Mouse (Mus musculus): ENCODE measurements around the gene Rcc2. TPM values are rescaled to one million over a fixed set of nuclear protein-coding genes. Genes with fewer than 3 reads are reported as not detected.
A peak's percentile ranks its signal among the peaks of the same experiment; 100 is the strongest.

Rcc2 gene
- total and polyA plus RNA-seq, 3 experiments: 106 to 525 (median 205) TPM

- no peaks in the 10 kb centered on the region for H3K36me3 ChIP-seq (replicated peaks)
- H3K4me3 ChIP-seq (ENCODE audit: low read depth, low read length): peak overlapping the region; percentile 30; the same call in 1 of the 2 replicates
- no peak for TF ChIP-seq POLR2AphosphoS5 (IDR thresholded peaks at IDR 0.05; ENCODE audit: insufficient replicate concordance, low read depth, low read length)
- TF ChIP-seq TAL1 (conservative IDR thresholded peaks at IDR 0.05; ENCODE audit: low read depth, low read length): no peak
- TF ChIP-seq CTCF (IDR thresholded peaks at IDR 0.05; ENCODE audit: low read depth, low read length): no peak
- TF ChIP-seq GATA1 (IDR thresholded peaks at IDR 0.05; ENCODE audit: borderline replicate concordance, low read length): no peak
- no peak for TF ChIP-seq GATA2 (IDR thresholded peaks at IDR 0.05; ENCODE audit: borderline replicate concordance, low read depth, low read length)
- no peaks in the 10 kb centered on the region for H3K27me3 ChIP-seq (ENCODE audit: insufficient read depth, low read length)
- no peak for DNase-seq (ENCODE audit: low spot score)
- H3K9me3 ChIP-seq (replicated peaks): no peaks in the 10 kb centered on the region
- H3K4me1 ChIP-seq (ENCODE audit: insufficient read depth, low read depth, low read length): peaks cover 64% of the 10 kb centered on the region
- no peak; the same call in 1 of the 2 replicates for ATAC-seq (ENCODE audit: extremely low read depth, insufficient number of reproducible peaks, low FRiP score, poor library complexity, severe bottlenecking)
Observed at GRCm38 (mm10) chr4:140695675-140696585, 4.4 kb upstream of the Rcc2 start.

- H3K36me3 ChIP-seq (replicated peaks): peaks cover 18% of the 10 kb centered on the region
- H3K4me3 ChIP-seq (ENCODE audit: low read depth, low read length): peak overlapping the region; percentile 79
- peak; percentile 87 for DNase-seq (ENCODE audit: low spot score)
- ATAC-seq (ENCODE audit: extremely low read depth, insufficient number of reproducible peaks, low FRiP score, poor library complexity, severe bottlenecking): peak; percentile 74
- no peaks in the 10 kb centered on the region for H3K9me3 ChIP-seq (replicated peaks)
- peak; percentile 67; the same call in 1 of the 2 replicates for TF ChIP-seq POLR2AphosphoS5 (IDR thresholded peaks at IDR 0.05; ENCODE audit: insufficient replicate concordance, low read depth, low read length)
- no peak for TF ChIP-seq GATA1 (IDR thresholded peaks at IDR 0.05; ENCODE audit: borderline replicate concordance, low read length)
- TF ChIP-seq GATA2 (IDR thresholded peaks at IDR 0.05; ENCODE audit: borderline replicate concordance, low read depth, low read length): no peak
- no peak for TF ChIP-seq CTCF (IDR thresholded peaks at IDR 0.05; ENCODE audit: low read depth, low read length)
- TF ChIP-seq TAL1 (conservative IDR thresholded peaks at IDR 0.05; ENCODE audit: low read depth, low read length): no peak
- H3K27me3 ChIP-seq (ENCODE audit: insufficient read depth, low read length): no peaks in the 10 kb centered on the region
- H3K4me1 ChIP-seq (ENCODE audit: insufficient read depth, low read depth, low read length): peaks cover 62% of the 10 kb centered on the region
Observed at GRCm38 (mm10) chr4:140699441-140700127, 757 bp upstream of the Rcc2 start.

DNA sequence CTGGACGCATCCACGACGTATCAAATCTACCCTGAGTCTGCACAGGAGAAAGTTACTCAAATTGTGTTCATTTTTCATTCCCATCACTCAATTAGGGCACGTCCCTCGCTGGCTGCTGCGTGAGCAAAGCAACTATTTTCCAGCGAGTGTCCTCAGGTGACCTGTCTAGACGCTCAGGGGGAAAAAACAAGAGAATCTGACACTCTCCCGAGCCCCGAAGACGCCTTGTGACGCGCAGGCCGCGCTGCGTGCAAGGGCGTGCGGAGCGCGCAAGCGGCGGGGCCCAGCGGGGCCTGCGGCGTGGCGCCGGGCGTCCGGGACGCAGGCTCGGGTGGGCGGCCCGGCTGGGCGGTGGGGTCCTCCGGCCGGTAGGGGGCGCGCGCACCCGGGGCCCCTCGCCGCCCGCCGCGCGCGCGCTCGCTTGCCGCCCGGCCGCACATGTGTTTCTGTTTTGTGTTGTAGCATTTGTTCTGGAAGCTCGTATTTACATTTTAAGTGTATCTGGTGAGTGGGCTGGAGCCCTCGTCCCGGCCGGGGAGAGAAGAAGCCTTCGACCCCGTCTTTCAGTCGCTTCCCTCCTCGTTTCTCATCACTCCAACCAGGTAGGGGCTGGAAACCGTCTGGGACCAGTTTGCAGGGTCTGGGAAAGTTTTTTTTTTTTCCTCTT lies 841 bp downstream of the Rcc2 start:
- no peaks in the 10 kb centered on the region for H3K27me3 ChIP-seq (ENCODE audit: insufficient read depth, low read length)
- DNase-seq (ENCODE audit: low spot score) (peak; percentile 88), ATAC-seq (ENCODE audit: extremely low read depth, insufficient number of reproducible peaks, low FRiP score, poor library complexity, severe bottlenecking) (peak; percentile 26)
- H3K4me1 ChIP-seq (ENCODE audit: insufficient read depth, low read depth, low read length): peaks cover 62% of the 10 kb centered on the region
- no peak for TF ChIP-seq GATA2 (IDR thresholded peaks at IDR 0.05; ENCODE audit: borderline replicate concordance, low read depth, low read length)
- no peak for TF ChIP-seq GATA1 (IDR thresholded peaks at IDR 0.05; ENCODE audit: borderline replicate concordance, low read length)
- TF ChIP-seq TAL1 (conservative IDR thresholded peaks at IDR 0.05; ENCODE audit: low read depth, low read length): no peak
- no peak for TF ChIP-seq POLR2AphosphoS5 (IDR thresholded peaks at IDR 0.05; ENCODE audit: insufficient replicate concordance, low read depth, low read length)
- TF ChIP-seq CTCF (IDR thresholded peaks at IDR 0.05; ENCODE audit: low read depth, low read length): peak; percentile 23; the same call in 1 of the 2 replicates
- peak overlapping the region; percentile 79 for H3K4me3 ChIP-seq (ENCODE audit: low read depth, low read length)
- peaks cover 34% of the 10 kb centered on the region for H3K36me3 ChIP-seq (replicated peaks)
- H3K9me3 ChIP-seq (replicated peaks): no peaks in the 10 kb centered on the region

- H3K4me1 ChIP-seq (ENCODE audit: insufficient read depth, low read depth, low read length): peaks cover 63% of the 10 kb centered on the region
- H3K4me3 ChIP-seq (ENCODE audit: low read depth, low read length): peak overlapping the region; percentile 79
- H3K9me3 ChIP-seq (replicated peaks): no peaks in the 10 kb centered on the region
- no peak for TF ChIP-seq GATA1 (IDR thresholded peaks at IDR 0.05; ENCODE audit: borderline replicate concordance, low read length)
- no peak for TF ChIP-seq TAL1 (conservative IDR thresholded peaks at IDR 0.05; ENCODE audit: low read depth, low read length)
- no peak for TF ChIP-seq POLR2AphosphoS5 (IDR thresholded peaks at IDR 0.05; ENCODE audit: insufficient replicate concordance, low read depth, low read length)
- TF ChIP-seq CTCF (IDR thresholded peaks at IDR 0.05; ENCODE audit: low read depth, low read length): no peak
- TF ChIP-seq GATA2 (IDR thresholded peaks at IDR 0.05; ENCODE audit: borderline replicate concordance, low read depth, low read length): no peak
- peaks cover 40% of the 10 kb centered on the region for H3K36me3 ChIP-seq (replicated peaks)
- H3K27me3 ChIP-seq (ENCODE audit: insufficient read depth, low read length): no peaks in the 10 kb centered on the region
- ATAC-seq (ENCODE audit: extremely low read depth, insufficient number of reproducible peaks, low FRiP score, poor library complexity, severe bottlenecking): no peak
- peak; percentile 49 for DNase-seq (ENCODE audit: low spot score)
Observed at GRCm38 (mm10) chr4:140701716-140702561, 1.6 kb downstream of the Rcc2 start.

DNA sequence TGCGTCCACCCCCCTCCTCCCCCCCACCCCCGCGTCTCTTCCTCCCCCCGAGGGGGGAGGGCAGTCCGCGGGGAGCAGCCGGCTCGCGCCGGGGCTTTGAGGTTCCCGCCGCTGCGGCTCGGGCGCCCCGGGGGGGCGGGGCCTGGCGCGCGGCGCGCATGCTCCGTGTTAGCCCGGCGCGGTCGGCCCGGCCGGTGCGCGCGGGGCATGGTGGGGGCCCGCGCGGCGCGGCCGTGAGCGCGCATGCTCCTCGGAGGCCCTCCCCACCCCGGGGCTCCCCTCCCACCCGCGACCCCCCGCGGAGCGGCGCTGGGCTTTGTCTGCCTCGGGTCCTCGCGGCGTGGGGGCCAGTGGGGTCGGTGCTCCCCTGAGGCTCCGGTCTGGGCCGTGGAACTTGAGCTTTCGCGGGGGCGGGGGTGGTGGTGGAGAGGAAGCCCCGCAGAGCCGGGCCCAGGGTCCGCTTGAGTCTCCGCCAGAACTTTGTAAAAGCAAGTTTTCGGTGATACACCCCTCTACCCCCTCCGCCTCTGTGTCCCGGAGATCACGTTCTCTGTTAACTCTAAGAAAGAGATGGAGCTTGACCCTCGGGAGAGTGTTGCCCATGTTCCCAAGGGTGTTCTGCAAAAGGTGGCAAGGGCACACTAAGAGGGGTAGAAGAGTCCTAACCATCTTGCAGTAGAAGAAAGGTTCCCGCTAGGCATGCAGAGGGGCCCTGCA lies 2.4 kb downstream of the Rcc2 start:
- H3K9me3 ChIP-seq (replicated peaks): no peaks in the 10 kb centered on the region
- H3K4me1 ChIP-seq (ENCODE audit: insufficient read depth, low read depth, low read length): peaks cover 68% of the 10 kb centered on the region
- DNase-seq (ENCODE audit: low spot score): peak; percentile 94
- H3K27me3 ChIP-seq (ENCODE audit: insufficient read depth, low read length): no peaks in the 10 kb centered on the region
- TF ChIP-seq GATA2 (IDR thresholded peaks at IDR 0.05; ENCODE audit: borderline replicate concordance, low read depth, low read length): no peak
- no peak for TF ChIP-seq POLR2AphosphoS5 (IDR thresholded peaks at IDR 0.05; ENCODE audit: insufficient replicate concordance, low read depth, low read length)
- no peak for TF ChIP-seq TAL1 (conservative IDR thresholded peaks at IDR 0.05; ENCODE audit: low read depth, low read length)
- TF ChIP-seq CTCF (IDR thresholded peaks at IDR 0.05; ENCODE audit: low read depth, low read length): no peak
- peak overlapping the region; percentile 79 for H3K4me3 ChIP-seq (ENCODE audit: low read depth, low read length)
- no peak for ATAC-seq (ENCODE audit: extremely low read depth, insufficient number of reproducible peaks, low FRiP score, poor library complexity, severe bottlenecking)
- H3K36me3 ChIP-seq (replicated peaks): peaks cover 48% of the 10 kb centered on the region
